Mouse (Mus musculus): ENCODE measurements at regions not wholly inside any gene's neighbourhood (a gene's known extent, or its start where the extent isn't known, plus 50 kb on each side); places are given as distances from the start of the nearest gene placed in this dataset.

GRCm38 (mm10) chr10:8018229-8019026 is 62.4 kb upstream of the Tab2 start:
- DNase-seq, result no peak

GRCm38 (mm10) chr10:8016741-8017140 is 60.7 kb upstream of the Tab2 start:
- DNase-seq, result no peak

GRCm38 (mm10) chr10:8011744-8012143 is 55.7 kb upstream of the Tab2 start:
- DNase-seq, result no peak

- DNase-seq, result no peak
These were observed 55.1 kb upstream of the Tab2 start for GRCm38 (mm10) chr10:8011138-8011537.

GRCm38 (mm10) chr10:8009855-8010254 is 53.8 kb upstream of the Tab2 start:
- no peak for DNase-seq

- no peak for DNase-seq
These were observed 51.9 kb upstream of the Tab2 start for GRCm38 (mm10) chr10:8007990-8008368.

GRCm38 (mm10) chr10:8007286-8007989 is 51.4 kb upstream of the Tab2 start:
- no peak for DNase-seq

All from cerebellum, adult 18-20 months (tissue).